Mouse (Mus musculus) MEL (cell line): ENCODE results near the gene Tex26.

ENCODE experiments used
- CTCF ChIP-seq, 3 experiments: IDR thresholded peaks in 2 of 3; conservative IDR thresholded peaks in 1 of 3; 2 replicates each; pipeline ENCODE4 v1.5.1; 2011 to 2012; ENCODE audit warnings: low read length in 3 of 3, low read depth in 2 of 3, mild to moderate bottlenecking in 2 of 3, improper control_type of control experiment in 1 of 3, inconsistent platforms in 1 of 3, mixed read lengths in 1 of 3, moderate library complexity in 1 of 3; ENCODE audit not compliant: control insufficient read depth in 1 of 3, insufficient read depth in 1 of 3, poor library complexity in 1 of 3, severe bottlenecking in 1 of 3
- EP300 ChIP-seq, 2 experiments: IDR thresholded peaks; 2 replicates each; pipeline ENCODE4 v1.6.1; 2011; ENCODE audit warnings: improper control_type of control experiment in 2 of 2, low read length in 2 of 2, low read depth in 1 of 2, mild to moderate bottlenecking in 1 of 2
- GABPA ChIP-seq: IDR thresholded peaks from 2 replicates; pipeline ENCODE4 v1.6.1; 2012; ENCODE audit warnings: low read depth, mild to moderate bottlenecking, inconsistent platforms, low read length, improper control_type of control experiment, moderate library complexity
- HCFC1 ChIP-seq: IDR thresholded peaks from 2 replicates; pipeline ENCODE4 v1.6.1; 2012; ENCODE audit warnings: low read depth, mild to moderate bottlenecking, inconsistent platforms, low read length, improper control_type of control experiment, moderate library complexity
- MXI1 ChIP-seq: IDR thresholded peaks from 2 replicates; pipeline ENCODE4 v1.6.1; 2011; ENCODE audit warnings: mild to moderate bottlenecking, low read depth, low read length, improper control_type of control experiment
- MYC ChIP-seq: IDR thresholded peaks from 2 replicates; pipeline ENCODE4 v1.6.1; 2011; ENCODE audit warnings: low read depth, mild to moderate bottlenecking, low read length, improper control_type of control experiment, moderate library complexity
- POLR2A ChIP-seq, 2 experiments: IDR thresholded peaks; 2 replicates each; pipeline ENCODE4 v1.6.1; 2011 to 2012; ENCODE audit warnings: low read length in 2 of 2, mild to moderate bottlenecking in 2 of 2, control low read depth in 1 of 2, improper control_type of control experiment in 1 of 2, low read depth in 1 of 2, moderate library complexity in 1 of 2; ENCODE audit not compliant: control insufficient read depth in 1 of 2, insufficient read depth in 1 of 2, poor library complexity in 1 of 2
- TBP ChIP-seq: IDR thresholded peaks from 2 replicates; pipeline ENCODE4 v1.8.0; 2011; ENCODE audit warnings: low read depth, low read length, improper control_type of control experiment
- USF1 ChIP-seq: IDR thresholded peaks from 2 replicates; pipeline ENCODE4 v1.6.1; 2014; ENCODE audit warnings: low read depth, mild to moderate bottlenecking, inconsistent platforms, low read length, improper control_type of control experiment, moderate library complexity
- ZC3H11A ChIP-seq: IDR thresholded peaks from 2 replicates; pipeline ENCODE4 v1.6.1; 2012; ENCODE audit warnings: low read depth, mild to moderate bottlenecking, inconsistent platforms, low read length, improper control_type of control experiment
- ZKSCAN1 ChIP-seq: IDR thresholded peaks from 2 replicates; pipeline ENCODE4 v1.6.1; 2012; ENCODE audit warnings: low read depth, mild to moderate bottlenecking, inconsistent platforms, low read length, improper control_type of control experiment, moderate library complexity
- ZMIZ1 ChIP-seq: IDR thresholded peaks from 2 replicates; pipeline ENCODE4 v1.6.1; 2012; ENCODE audit warnings: low read depth, mild to moderate bottlenecking, inconsistent platforms, low read length, improper control_type of control experiment, moderate library complexity

DNA sequence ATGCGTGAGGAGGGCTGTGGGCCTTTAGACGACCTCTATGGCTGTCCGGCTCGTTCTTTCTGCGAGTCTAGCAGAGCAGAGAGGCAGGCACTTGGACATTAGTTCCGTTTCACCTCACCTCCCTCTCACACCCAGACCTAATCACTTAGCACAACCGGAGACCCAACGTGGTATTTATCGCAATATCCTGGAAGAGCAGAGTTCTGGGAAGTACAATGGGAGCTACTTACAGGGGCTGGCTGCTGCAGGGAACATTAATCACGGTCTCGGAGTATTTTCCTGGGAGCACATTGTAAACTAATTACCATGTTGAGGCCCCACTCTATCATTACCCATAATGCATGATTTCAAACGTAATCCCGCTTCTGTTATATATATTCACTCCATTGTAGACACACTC lies 70.9 kb downstream of the Tex26 start:
- no peak for TF ChIP-seq CTCF (IDR thresholded peaks at IDR 0.05 in 2 of 3, conservative IDR thresholded peaks at IDR 0.05 in 1 of 3; ENCODE audit: control insufficient read depth in 1 of 3, insufficient read depth in 1 of 3, low read depth in 2 of 3, low read length in 3 of 3, poor library complexity in 1 of 3, severe bottlenecking in 1 of 3)
- no peak for TF ChIP-seq POLR2A (IDR thresholded peaks at IDR 0.05; ENCODE audit: control insufficient read depth in 1 of 2, insufficient read depth in 1 of 2, low read depth in 1 of 2, low read length in 2 of 2, poor library complexity in 1 of 2)
- no peak for TF ChIP-seq ZKSCAN1
- TF ChIP-seq EP300 (IDR thresholded peaks at IDR 0.05; ENCODE audit: low read depth in 1 of 2, low read length in 2 of 2): no peak
- TF ChIP-seq MYC: no peak
- no peak for TF ChIP-seq USF1
- no peak for TF ChIP-seq ZMIZ1
- no peak for TF ChIP-seq GABPA
- no peak for TF ChIP-seq HCFC1
- TF ChIP-seq ZC3H11A: no peak
- TF ChIP-seq MXI1: no peak
- no peak for TF ChIP-seq TBP
